In the genomic region with DNA sequence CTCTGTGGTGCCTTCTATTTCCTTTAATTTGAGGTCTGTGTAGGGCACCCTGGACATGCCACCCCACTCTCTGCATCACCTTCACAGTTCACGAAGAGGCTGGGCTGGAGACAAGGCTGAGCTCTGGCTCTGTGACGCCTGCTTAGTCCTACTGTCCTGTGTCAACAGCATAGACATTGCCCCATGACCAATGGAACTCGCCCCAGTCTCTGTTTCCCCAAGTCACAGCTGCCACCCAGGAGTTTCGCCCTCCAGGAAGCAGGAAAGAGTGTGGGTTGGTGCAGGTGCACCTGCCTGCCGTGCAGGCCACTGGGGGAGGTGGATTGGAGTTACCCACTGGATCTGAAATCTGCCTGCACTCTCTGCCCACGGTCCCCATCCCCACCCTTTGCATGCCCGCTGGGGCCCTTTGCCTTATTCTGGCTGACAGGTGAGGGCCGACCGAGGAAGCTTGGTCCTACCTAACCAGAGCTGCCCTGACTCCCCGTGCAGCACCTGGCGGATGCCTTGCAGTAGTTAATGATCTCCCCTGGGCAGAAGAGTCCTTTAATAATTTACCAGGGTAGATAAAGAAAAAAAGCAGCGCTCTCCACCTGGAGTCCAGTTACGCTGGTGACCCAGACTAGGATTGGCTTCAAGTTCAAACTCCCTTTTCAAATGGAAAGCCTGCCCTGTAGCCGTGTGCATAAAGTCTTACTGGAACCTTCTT, we compare ENCODE assay signal across 20 mouse cellular contexts. TPM values are rescaled to one million over a fixed set of nuclear protein-coding genes. Genes with fewer than 3 reads are reported as not detected.
DNase-seq lines count a peak whose midpoint lies in the region; ATAC-seq and TF ChIP-seq lines count a peak whose summit lies in the region.
"Had no signal": no experiment of that assay in that cellular context is flagged by ENCODE, and none has a peak within 500 bp of the region (broad histone marks: within the 10 kb centered on the region; RNA-seq: fewer than 3 reads in every experiment).

No protein-coding gene starts in this region.

- peak; percentile 71 for ATAC-seq in liver, embryonic 15.5 days (ENCODE audit: insufficient read depth)
- no peak for ATAC-seq in inflammation-experienced regulatory T-cells, adult 6 months
- ATAC-seq in midbrain, postnatal 0 days (ENCODE audit: low FRiP score) = no peak; the same call in 1 of the 2 replicates
- ATAC-seq: forebrain, embryonic 14.5 days had no signal

- 60% methylated on average over 14 of the region's 14 CpGs for WGBS in liver, embryonic 15.5 days (ENCODE audit: insufficient replicate concordance)
- 80% methylated on average over 14 of the region's 14 CpGs for WGBS in midbrain, postnatal 0 days

- H3K27ac ChIP-seq in ES-Bruce4 (ENCODE audit: insufficient read depth, low read length) = no peak overlapping the region
- no peak overlapping the region for H3K27ac ChIP-seq in liver, embryonic 15.5 days (replicated peaks)
- H3K27ac ChIP-seq in midbrain, postnatal 0 days (ENCODE audit: low read depth, low read length) = no peak overlapping the region
- H3K27ac ChIP-seq: heart, adult 2 months; hindbrain, embryonic 12.5 days; layer of hippocampus, adult 2 months; limb, embryonic 12.5 days; neural tube, embryonic 15.5 days had no signal

- peak overlapping the region; percentile 41 for H3K4me2 ChIP-seq in liver, embryonic 15.5 days
- H3K4me2 ChIP-seq in midbrain, postnatal 0 days (ENCODE audit: low read depth, low read length, poor library complexity, severe bottlenecking) = no peak overlapping the region
- H3K4me2 ChIP-seq: hindbrain, embryonic 12.5 days; limb, embryonic 12.5 days; neural tube, embryonic 15.5 days had no signal

- H3K4me1 ChIP-seq in ES-Bruce4 (ENCODE audit: control insufficient read depth, insufficient read depth, low read length) = peaks cover 4% of the 10 kb centered on the region
- 0 out of 2 replicates have a peak, but pooled peaks cover 4% of the 10 kb centered on the region for H3K4me1 ChIP-seq in liver, embryonic 15.5 days (replicated peaks)
- no peaks in the 10 kb centered on the region for H3K4me1 ChIP-seq in midbrain, postnatal 0 days (ENCODE audit: insufficient read depth, low read length)
- H3K4me1 ChIP-seq: neural tube, embryonic 15.5 days had no signal

- DNase-seq in kidney, adult 11 months = peak; percentile 80
- DNase-seq in kidney, postnatal 10 days = peak; percentile 60
- no peak for DNase-seq in cerebellum, adult 18-20 months
- no peak for DNase-seq in adipocyte (ENCODE audit: low spot score)
- no peak for DNase-seq in midbrain, postnatal 0 days (ENCODE audit: low spot score)
- DNase-seq: adrenal gland, postnatal 10 days; B cell, adult 2 months; cerebellum, adult 9-11 months; embryo, embryonic 11 days; heart, adult 2 months; lung, postnatal 14 days had no signal

- TF ChIP-seq POLR2A in ES-Bruce4 (IDR thresholded peaks at IDR 0.05; ENCODE audit: insufficient read depth, low read length) = no peak

- TF ChIP-seq EP300 in ES-Bruce4 (IDR thresholded peaks at IDR 0.05; ENCODE audit: insufficient read depth, low read depth, low read length) = 0 out of 2 replicates have a peak, but pooled peaks have one; percentile 16

- no peaks in the 10 kb centered on the region for H3K27me3 ChIP-seq in ES-Bruce4 (ENCODE audit: control insufficient read depth, insufficient read depth, low read length, poor library complexity, severe bottlenecking)
- no peaks in the 10 kb centered on the region for H3K27me3 ChIP-seq in liver, embryonic 15.5 days
- no peaks in the 10 kb centered on the region for H3K27me3 ChIP-seq in midbrain, postnatal 0 days (ENCODE audit: insufficient read depth, low read length)
- H3K27me3 ChIP-seq: hindbrain, embryonic 12.5 days; limb, embryonic 12.5 days; neural tube, embryonic 15.5 days had no signal

- no peak overlapping the region for H3K4me3 ChIP-seq in ES-Bruce4 (ENCODE audit: low read depth, low read length)
- no peak overlapping the region for H3K4me3 ChIP-seq in liver, embryonic 15.5 days (replicated peaks)
- no peak overlapping the region for H3K4me3 ChIP-seq in midbrain, postnatal 0 days (ENCODE audit: low read depth, low read length)
- H3K4me3 ChIP-seq: heart, adult 2 months; hindbrain, embryonic 12.5 days; layer of hippocampus, adult 2 months; limb, embryonic 12.5 days; midbrain, embryonic 10.5 days; neural tube, embryonic 15.5 days had no signal

- no peak overlapping the region for H3K9ac ChIP-seq in ES-Bruce4 (ENCODE audit: low read depth, poor library complexity, severe bottlenecking)
- H3K9ac ChIP-seq in liver, embryonic 15.5 days = no peak overlapping the region
- H3K9ac ChIP-seq in midbrain, postnatal 0 days (replicated peaks; ENCODE audit: low read length, poor library complexity, severe bottlenecking) = no peak overlapping the region
- H3K9ac ChIP-seq: hindbrain, embryonic 12.5 days; limb, embryonic 12.5 days; neural tube, embryonic 15.5 days had no signal

- no peak for TF ChIP-seq CTCF in ES-Bruce4 (IDR thresholded peaks at IDR 0.05; ENCODE audit: low read depth, low read length)
- TF ChIP-seq CTCF in midbrain, postnatal 0 days (IDR thresholded peaks at IDR 0.05) = no peak

- H3K9me3 ChIP-seq in ES-Bruce4 (replicated peaks; ENCODE audit: control insufficient read depth, insufficient read depth, low read length, poor library complexity, severe bottlenecking) = no peaks in the 10 kb centered on the region
- no peaks in the 10 kb centered on the region for H3K9me3 ChIP-seq in liver, embryonic 15.5 days (replicated peaks)
- H3K9me3 ChIP-seq in midbrain, postnatal 0 days (ENCODE audit: low read length) = no peaks in the 10 kb centered on the region
- H3K9me3 ChIP-seq: hindbrain, embryonic 12.5 days; limb, embryonic 12.5 days; midbrain, embryonic 10.5 days; neural tube, embryonic 15.5 days had no signal

- H3K36me3 ChIP-seq in ES-Bruce4 (ENCODE audit: control insufficient read depth, insufficient read depth, low read length, poor library complexity, severe bottlenecking) = no peaks in the 10 kb centered on the region
- no peaks in the 10 kb centered on the region for H3K36me3 ChIP-seq in liver, embryonic 15.5 days (replicated peaks)
- H3K36me3 ChIP-seq in midbrain, postnatal 0 days (ENCODE audit: insufficient read depth, low read length) = no peaks in the 10 kb centered on the region
- H3K36me3 ChIP-seq: hindbrain, embryonic 12.5 days; limb, embryonic 12.5 days; midbrain, embryonic 10.5 days; neural tube, embryonic 15.5 days had no signal

RNA-seq across cellular contexts. Expression of a gene that starts 15.6 kb away (rescaled TPM):
- polyA plus RNA-seq in ES-Bruce4 (2011; ENCODE audit: insufficient read depth, insufficient read length, low read depth, missing spikeins) = 204 and 217 TPM in 2 replicates
- polyA plus RNA-seq in liver, embryonic 15.5 days (2015; fragmentation: Nextera tagmentation; extraction: Ambion mirVana) = 7.6 and 8.5 TPM in 2 replicates
- not detected for polyA plus RNA-seq in inflammation-experienced regulatory T-cells, adult 6 months (2017; shearing (Covaris generic))
- 3.8 and 4.9 TPM in 2 replicates for total RNA-seq in midbrain, postnatal 0 days (2014; rRNA removed)
- 5.3 and 5.6 TPM in 2 replicates for polyA plus RNA-seq in midbrain, postnatal 0 days (2015; fragmentation: Nextera tagmentation; extraction: Ambion mirVana)

RNA-seq across cellular contexts. Expression of a gene that starts 58.2 kb away (rescaled TPM):
- 65.7 and 69.1 TPM in 2 replicates for polyA plus RNA-seq in ES-Bruce4 (2011; ENCODE audit: insufficient read depth, insufficient read length, low read depth, missing spikeins)
- 10.1 and 10.6 TPM in 2 replicates for polyA plus RNA-seq in liver, embryonic 15.5 days (2015; fragmentation: Nextera tagmentation; extraction: Ambion mirVana)
- polyA plus RNA-seq in inflammation-experienced regulatory T-cells, adult 6 months (2017; shearing (Covaris generic)) = 10 to 100 TPM; 26.9 to 36.4 (median 34.4) TPM
- total RNA-seq in midbrain, postnatal 0 days (2014; rRNA removed) = 8.1 and 12.0 TPM in 2 replicates
- 34.6 and 36.6 TPM in 2 replicates for polyA plus RNA-seq in midbrain, postnatal 0 days (2015; fragmentation: Nextera tagmentation; extraction: Ambion mirVana)

Comparison
In these comparisons a context has a peak if more than half of its experiments do, and no peak if none do; other contexts are left out.
1. DNase-seq: peak in kidney, adult 11 months (single experiment) and kidney, postnatal 10 days (single experiment); none in cerebellum, adult 18-20 months (0 of 2), adipocyte (single experiment) and midbrain, postnatal 0 days (single experiment).
2. RNA of a gene that starts 15.6 kb away (polyA plus RNA-seq): 204 to 217 TPM in ES-Bruce4; 7.6 to 8.5 TPM in liver, embryonic 15.5 days, 5.3 to 5.6 TPM in midbrain, postnatal 0 days and not detected in inflammation-experienced regulatory T-cells, adult 6 months; every median in the first group is over 10 times any median in the second.